Mouse (Mus musculus) left cerebral cortex, postnatal 10 days (tissue): ENCODE data around the gene Olfr195. TPM values are rescaled to one million over a fixed set of nuclear protein-coding genes. Genes with fewer than 3 reads are reported as not detected.
"Not testable (repeated sequence)": the region's sequence is repeated elsewhere in the genome, so short reads cannot be mapped to it uniquely, and the experiment has no call there.

Source experiments
- DNase-seq, 2 experiments: peaks; one replicate each; pipeline ENCODE4 v3.0.0; 2021 to 2022; ENCODE audit warnings: low spot score in 2 of 2, mixed read lengths in 1 of 2; ENCODE audit errors: extremely low spot score in 1 of 2
- intact Hi-C: fragments of 180-260 bp; cut with DNase I; formaldehyde crosslinking; loops from one replicate; pipeline ENCODE4 v1.15.1; 2025
- total RNA-seq, 2 experiments: library from RNA; stranded (reverse); gene quantifications; 2 replicates each; pipeline ENCODE4 v1.2.3; 2021

Gene Olfr195
- total RNA-seq, result not detected

DNA sequence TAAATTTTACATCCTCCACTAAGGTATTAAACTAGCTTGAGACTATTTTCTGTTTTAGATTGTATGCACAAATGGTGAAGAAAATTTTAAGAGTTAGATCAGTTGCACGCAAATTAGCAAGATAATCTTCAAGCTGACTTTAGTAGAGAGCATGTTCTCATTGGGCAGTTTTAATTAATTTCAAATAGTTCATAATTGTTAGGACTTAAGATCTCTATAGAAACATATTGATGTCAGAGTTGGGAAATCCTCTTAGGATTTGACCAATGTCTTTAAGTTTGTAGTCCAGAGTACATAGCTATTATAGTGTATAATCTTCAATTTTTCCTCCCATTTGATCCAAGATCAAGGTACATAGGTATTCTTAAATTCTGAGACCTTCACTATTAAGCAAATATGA is at the start of gene Olfr195:
Gene Olfr195, plus strand, starts transcription at position 301 of the 400 bp plus-strand sequence.
- intact Hi-C loops, result no loop called here
- DNase-seq, result no peak

- DNase-seq, result no peak
- intact Hi-C loops, result no loop called here
Observed at GRCm38 (mm10) chr16:59105312-59105711, 41.5 kb upstream of the Olfr195 start.

GRCm38 (mm10) chr16:59108522-59108921 is 38.3 kb upstream of the Olfr195 start:
- intact Hi-C loops, DNase-seq: not testable (repeated sequence)

- intact Hi-C loops, result no loop called here
- DNase-seq, result no peak
Observed at GRCm38 (mm10) chr16:59111781-59112180, 35.1 kb upstream of the Olfr195 start, which contains the start of gene Olfr193. Gene Olfr193, minus strand, starts transcription at chr16:59111881.

- intact Hi-C loops, result no loop called here
- DNase-seq, result no peak
Observed at GRCm38 (mm10) chr16:59120969-59121368, 25.9 kb upstream of the Olfr195 start, which contains the start of gene Olfr194. Gene Olfr194, minus strand, starts transcription at chr16:59121069.

- intact Hi-C loops, result no loop called here
- DNase-seq, result no peak
Observed at GRCm38 (mm10) chr16:59130740-59131139, 16.1 kb upstream of the Olfr195 start.

- intact Hi-C loops, result no loop called here
- DNase-seq, result no peak
Observed at GRCm38 (mm10) chr16:59141105-59141504, 5.7 kb upstream of the Olfr195 start.

- intact Hi-C loops, result no loop called here
- DNase-seq, result no peak
Observed at GRCm38 (mm10) chr16:59151996-59152395, 5.2 kb downstream of the Olfr195 start.

- intact Hi-C loops, result no loop called here
- DNase-seq, result no peak
Observed at GRCm38 (mm10) chr16:59170354-59170753, 23.5 kb downstream of the Olfr195 start, which contains the start of gene Olfr196. Gene Olfr196, minus strand, starts transcription at chr16:59170454.

Other genes with a start within 250 kb of the Olfr195 start
- gene Olfr181, start 218.3 kb upstream of the Olfr195 start, total RNA-seq, result not detected
- gene Olfr180, start 217.7 kb upstream of the Olfr195 start, total RNA-seq, result not detected
- gene Olfr183, start 151.7 kb upstream of the Olfr195 start, total RNA-seq, result not detected
- gene Olfr186, start 116.8 kb upstream of the Olfr195 start, total RNA-seq, result not detected
- gene Olfr187, start 107.3 kb upstream of the Olfr195 start, total RNA-seq, result not detected
- not detected for gene Olfr190, start 69.0 kb upstream of the Olfr195 start, total RNA-seq
- gene Olfr191, start 57.2 kb upstream of the Olfr195 start, total RNA-seq, result not detected
- gene Olfr193, start 35.2 kb upstream of the Olfr195 start, total RNA-seq, result not detected
- not detected for gene Olfr194, start 26.0 kb upstream of the Olfr195 start, total RNA-seq
- not detected for gene Olfr196, start 23.4 kb downstream of the Olfr195 start, total RNA-seq
- gene Olfr198, start 56.5 kb downstream of the Olfr195 start, total RNA-seq, result not detected
- not detected for gene Olfr199, start 72.7 kb downstream of the Olfr195 start, total RNA-seq
- not detected for gene Olfr201, start 125.6 kb downstream of the Olfr195 start, total RNA-seq
- gene Olfr202, start 139.7 kb downstream of the Olfr195 start, total RNA-seq, result not detected
- not detected for gene Olfr203, start 151.8 kb downstream of the Olfr195 start, total RNA-seq
- gene Olfr204, start 171.2 kb downstream of the Olfr195 start, total RNA-seq, result not detected
- gene Olfr205, start 184.1 kb downstream of the Olfr195 start, total RNA-seq, result not detected
- gene Olfr206, start 202.2 kb downstream of the Olfr195 start, total RNA-seq, result not detected
- gene Olfr209, start 216.9 kb downstream of the Olfr195 start, total RNA-seq, result not detected